Mouse (Mus musculus) cerebellum, adult 9-11 months (tissue): ENCODE results near the gene Cryba4.

Experiments used
- DNase-seq: peaks from one replicate; pipeline ENCODE4 v3.0.0; 2022

Cryba4 gene

DNA sequence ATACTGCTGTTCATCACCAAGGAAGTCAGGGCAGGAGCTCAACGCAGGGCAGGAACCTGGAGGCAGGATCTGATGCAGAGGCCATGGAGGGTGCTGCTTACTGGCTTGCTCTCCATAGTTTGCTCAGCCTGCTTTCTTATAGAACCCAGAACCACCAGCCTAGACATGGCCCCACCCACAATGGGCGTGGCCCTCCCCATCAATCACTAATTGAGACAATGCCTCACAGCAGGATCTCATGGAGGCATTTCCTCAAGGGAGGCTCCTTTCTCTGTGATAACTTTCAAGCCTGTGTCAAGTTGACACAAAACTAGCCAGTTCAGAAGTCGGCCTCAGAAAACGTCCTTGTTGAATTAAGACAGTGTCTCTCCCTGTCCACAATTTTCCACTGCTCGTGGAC lies 16.5 kb downstream of the Cryba4 start:
- DNase-seq, result no peak

DNA sequence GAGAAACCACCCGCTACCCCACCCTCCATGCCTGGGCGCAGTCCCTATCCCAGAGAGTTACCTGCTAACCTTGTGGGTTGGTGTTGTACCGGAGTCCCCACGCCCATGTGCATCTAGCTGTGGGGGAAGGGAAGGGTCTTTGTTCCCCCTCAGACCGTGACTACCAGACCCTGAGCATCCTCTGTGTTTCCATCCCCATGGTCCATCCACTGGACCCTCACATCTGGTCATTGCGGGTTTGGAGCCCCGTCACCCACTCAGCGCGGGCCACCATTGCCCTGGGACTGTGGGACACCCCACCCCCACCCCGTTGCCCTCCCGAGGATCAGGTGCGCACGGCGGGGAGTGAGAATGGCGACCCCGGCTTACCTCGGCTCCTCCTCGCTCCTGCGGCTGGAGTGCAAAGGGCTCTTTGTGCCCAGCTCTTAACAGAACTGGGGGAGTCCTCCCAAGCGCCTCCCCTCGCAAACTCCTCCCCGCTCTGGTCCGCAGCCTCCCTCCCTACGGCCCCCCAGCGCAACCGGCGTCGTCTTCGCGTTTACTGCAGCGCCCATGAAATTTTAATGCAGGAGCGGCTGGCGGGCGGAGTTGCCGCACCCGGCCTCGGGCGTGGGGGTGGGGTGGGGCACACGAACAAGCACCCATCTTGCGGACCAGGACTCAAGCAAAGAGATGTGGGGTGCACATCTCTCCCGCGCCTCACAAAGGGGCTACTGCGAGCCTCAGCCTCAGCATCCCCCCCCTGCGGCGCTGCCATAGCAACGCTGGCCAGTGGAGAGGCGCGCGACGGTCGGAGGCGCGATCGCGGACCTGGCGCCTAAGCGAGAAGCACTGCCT lies 23.9 kb downstream of the Cryba4 start:
- DNase-seq, result no peak

DNA sequence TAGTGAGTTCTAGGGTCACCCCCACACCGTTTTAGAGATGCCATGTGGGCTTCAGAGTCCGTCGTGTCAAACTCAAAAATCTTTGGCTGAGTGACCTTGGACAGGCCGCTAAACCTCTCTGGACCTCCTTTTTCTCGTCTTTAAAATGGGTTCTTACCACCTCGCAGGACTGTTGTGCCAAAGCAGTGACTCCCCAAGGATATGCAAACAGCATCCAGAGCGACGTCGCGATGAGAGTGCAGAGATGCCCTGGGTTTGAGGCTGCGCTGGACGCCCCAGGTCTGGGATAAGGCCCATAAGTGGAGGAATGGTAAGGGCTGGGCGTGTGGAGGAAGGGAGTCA lies 24.4 kb downstream of the Cryba4 start:
- no peak for DNase-seq

DNA sequence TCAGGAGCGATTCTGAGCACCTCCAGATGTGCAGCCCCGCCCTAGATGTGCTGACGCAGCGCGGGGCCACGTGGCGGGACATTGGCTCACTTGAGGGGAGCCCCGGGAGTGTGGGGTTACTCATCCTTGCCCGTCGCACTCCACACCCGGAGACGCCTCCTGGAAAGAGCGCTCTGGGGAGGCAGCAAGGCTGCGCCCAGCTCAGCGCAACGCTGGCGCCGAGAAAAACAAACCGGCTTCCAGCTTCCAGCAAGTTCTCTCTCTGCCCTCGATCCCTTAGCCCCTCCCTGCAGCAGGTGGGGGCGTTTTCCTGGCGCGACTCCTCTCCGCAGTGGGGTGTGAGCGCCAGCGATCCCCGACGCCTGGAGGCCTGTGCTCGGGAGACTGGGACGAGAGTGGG lies 25.0 kb downstream of the Cryba4 start:
- no peak for DNase-seq

DNA sequence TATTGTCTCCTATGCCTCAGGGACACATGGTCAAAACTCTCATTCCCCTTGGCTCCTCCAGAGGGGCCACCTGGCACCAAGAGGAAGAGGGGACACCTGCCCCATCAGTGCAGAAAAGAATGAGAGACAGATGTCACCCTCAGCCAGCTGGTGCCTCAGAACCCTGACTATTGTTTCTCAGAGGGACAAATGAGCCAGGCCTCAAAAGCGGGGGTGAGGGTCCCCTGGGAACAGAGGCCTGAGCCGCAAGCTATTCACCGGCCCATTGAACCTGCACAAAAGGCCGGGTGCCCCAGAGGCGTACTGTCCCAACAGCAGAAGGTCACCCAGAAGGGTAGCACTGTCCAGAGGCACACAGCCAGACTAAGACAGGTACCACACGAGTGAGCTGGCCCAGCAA lies 26.7 kb downstream of the Cryba4 start:
- no peak for DNase-seq

DNA sequence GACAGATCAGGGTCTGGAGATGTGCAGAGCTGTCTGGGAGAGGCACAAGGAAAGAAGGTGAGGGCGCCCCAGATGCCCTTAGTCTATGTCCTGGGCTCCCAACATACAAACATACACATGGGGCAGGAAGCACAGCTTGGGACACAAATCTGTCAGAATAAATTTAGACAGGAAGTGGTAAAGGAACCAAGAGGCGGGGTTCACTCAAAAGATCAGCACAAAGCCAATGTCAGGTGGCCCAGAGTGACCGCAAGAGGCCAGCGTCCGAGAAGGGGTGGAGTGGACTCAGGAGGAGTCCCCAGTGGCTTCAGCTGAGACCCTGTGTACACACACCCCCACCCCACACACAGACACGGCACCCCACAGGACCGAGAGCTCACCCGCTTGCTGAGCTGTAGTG lies 32.1 kb downstream of the Cryba4 start:
- DNase-seq, result no peak

DNA sequence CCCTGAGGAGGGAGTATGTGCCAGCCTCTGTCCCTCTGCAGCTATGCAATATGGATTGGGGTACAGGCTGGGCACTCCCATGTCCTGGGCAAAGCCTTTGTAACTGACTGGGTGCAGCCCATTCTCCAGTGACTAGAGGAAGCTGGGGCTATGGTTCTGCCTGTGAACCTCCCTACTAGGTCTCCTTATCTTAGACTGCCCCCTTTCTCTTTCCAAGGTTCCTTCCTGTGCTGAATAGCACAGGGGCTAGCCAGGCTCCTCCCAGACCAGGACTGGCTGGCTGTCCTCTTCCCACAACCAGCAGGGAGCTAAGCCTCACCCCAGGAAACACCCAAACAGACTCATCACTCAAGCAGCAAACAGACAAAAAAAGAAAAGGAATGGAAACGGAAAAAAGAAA lies 32.9 kb downstream of the Cryba4 start:
- DNase-seq, result no peak

DNA sequence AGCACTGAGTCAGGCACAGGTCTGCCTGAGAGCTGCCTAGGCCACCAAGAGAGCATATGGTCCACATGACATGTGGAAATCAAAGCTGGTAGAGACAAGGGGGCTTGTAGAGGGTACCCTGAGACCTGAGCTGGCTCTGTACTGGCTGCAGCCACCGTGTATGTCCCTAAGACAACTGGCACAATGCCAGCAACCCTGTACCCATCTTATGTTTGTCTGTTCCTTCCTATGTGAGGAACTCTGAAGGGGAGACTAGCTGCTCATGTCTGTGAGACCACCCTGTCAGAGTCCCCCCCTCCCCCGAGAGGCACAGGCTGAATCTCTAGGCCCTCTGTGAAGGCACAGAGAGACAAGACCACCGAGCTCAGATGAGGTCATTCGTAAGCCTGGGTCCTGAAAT lies 33.6 kb downstream of the Cryba4 start:
- DNase-seq, result no peak

DNA sequence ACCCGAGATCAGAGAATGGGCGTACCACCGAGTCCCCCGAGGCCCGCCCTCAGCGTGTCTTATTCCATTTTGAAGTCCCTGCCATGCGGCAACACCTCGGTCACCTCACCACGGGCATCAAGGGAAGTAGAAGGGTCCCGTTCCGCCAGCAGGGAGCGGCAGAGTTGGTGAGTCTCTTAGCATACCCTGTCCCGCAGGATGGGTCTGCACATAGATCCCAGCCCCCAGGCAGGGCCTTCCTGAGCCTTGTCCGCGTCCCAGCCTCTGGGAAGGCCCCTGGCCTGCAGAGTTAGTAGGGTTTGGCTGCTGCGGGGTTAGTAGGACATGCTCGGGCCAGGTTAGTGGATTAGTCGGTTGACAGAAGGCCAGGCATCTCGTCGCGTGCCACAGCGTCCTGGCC lies 35.3 kb downstream of the Cryba4 start:
- DNase-seq, result no peak

DNA sequence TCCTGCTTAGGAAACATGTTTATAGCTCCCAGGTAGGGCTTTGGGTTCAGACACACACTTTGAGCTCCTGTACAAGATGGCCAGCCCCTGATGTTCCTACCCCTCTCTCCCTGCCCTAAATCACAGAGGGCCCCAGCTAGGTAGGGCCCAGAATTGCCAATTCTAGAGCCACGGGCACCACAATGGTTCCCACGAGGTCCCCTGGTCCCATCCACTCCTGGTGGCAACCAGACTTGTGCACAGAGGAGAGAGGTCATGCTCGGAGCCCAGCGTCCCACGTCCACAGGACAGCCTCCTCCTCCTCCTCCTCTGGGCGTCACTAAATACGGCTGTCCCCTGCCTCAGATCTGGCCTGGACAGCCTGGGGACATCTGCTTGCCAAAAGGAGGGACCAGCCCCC lies 36.0 kb downstream of the Cryba4 start:
- no peak for DNase-seq

DNA sequence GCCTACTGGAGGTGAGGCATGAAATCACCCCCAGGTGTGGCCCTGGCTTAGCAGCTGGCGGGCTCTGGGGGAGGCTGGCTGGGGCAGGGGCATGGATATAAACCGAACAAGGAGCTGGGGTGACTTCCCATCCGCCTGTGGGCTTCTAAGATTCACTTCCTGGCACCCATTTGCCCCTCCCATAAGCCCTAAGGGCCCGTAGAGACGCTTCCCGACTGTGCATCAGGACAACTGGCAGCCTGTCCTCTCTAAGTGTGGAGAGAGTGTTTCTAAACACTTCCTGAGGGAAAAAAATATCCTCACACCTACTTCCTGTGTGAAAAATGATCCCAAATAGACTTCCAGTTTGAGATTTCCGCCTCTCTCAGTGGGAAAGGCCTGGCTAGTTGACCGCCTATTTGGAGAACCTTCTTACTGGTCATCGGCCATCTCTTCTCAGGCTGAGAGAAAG lies 36.5 kb downstream of the Cryba4 start:
- DNase-seq, result no peak

DNA sequence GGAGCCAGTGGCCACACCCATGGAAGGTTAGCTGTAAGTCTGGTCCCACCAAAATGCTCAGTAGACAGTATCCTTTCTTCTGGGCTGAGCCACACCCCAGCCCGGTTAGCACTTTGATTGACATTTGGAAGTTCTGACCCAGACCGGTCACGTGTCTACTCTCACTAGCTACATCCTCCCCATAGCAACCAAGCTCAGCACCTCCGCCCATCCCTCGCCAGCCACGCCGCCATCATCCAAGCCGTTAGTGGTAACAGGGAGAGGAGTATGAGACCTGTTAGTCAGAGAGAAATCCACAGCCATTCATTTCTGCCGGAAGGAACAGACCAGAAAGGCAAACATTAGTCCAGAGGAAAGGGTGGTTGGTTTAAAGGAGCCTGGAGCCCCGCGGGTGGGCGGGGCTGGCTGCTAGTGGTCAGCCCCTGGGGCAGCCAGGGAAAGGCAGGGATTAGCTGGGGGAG lies 37.0 kb downstream of the Cryba4 start:
- DNase-seq, result no peak

DNA sequence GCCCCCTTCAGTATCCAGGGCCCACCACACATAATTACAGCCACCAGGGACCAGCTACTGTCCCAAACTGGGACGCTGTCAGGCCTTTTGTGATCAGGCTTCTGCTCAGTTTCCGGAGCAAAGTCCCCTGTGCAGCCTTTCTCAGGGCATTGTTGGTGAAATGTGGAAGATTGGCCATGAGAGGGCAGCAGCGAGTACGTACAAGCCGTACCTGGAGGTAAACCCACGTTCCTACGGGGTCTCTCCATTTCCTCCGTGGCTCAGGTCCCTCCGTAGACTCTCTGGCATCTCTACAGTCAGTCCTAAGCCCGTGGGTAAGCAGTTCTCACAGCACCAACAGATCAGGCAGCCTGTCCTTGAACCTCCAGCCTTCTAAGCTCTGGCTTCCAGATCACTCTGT lies 37.9 kb downstream of the Cryba4 start:
- DNase-seq, result no peak

DNA sequence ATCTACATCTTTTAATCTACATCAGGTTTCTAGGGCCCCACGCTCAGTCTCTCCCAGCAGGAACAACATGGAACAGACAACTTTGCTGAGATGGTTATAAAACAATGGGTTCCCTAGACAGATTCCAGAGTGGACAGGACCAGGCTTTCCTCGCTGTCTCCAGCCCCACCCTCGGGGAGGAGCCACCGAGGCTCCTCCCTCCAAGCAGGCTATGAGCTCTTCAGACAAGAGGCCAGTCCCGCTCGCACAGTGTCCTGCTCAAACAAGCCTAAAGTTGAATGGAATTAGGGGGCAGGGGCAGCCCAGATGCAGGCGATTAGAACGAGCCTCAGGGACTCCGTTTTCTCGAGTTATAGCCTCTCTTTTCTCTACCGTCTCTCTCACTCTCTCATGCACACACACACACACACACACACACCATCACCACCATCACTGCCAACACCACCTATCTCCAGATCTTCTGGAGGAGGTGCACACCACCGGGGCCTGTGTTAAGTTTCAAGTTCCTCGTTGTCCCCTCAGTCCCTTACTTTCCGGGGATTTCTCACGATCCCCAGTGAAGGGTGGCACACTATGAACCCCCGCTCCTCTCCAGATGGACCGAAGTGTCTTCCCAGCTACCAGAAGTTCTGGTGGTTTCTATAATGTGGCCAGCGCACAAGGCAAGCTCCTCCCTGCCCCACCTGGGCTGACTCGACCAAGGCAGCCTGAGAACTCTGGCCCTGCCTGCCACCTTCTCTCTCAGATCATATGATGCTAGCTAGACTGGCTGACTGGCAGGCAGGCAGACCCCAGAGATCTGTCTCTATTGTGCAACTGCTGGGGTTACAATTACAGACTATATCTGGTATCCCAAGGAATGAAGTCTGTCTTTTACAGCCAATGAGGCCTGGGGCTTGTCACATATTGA lies 38.7 kb downstream of the Cryba4 start:
- no peak for DNase-seq

DNA sequence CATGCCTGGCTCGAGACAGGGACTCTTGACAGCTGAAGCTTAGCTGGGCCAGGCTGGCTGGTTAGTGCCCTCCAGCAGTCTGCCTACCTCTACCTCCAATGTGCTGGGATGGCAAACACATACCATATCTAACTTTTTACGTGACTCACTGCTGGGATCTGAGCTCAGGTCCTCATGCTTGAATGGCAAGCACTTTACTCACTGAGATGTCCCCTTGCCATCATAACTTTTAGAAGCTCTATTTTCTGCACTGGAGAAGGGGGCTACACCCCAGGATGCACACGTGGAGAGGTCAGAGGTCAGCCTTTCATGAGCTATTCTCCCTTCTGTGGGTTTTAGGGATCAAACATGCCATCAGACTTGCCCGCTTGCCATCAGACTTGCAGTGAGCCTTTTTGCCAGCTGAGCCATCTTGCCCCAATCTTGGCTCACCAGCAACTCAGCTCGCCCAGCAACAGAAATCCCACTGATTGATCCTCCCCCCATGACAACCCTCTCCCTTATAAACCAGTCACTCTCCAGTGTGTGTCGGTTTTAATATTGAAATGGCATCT lies 39.5 kb downstream of the Cryba4 start:
- DNase-seq, result no peak

DNA sequence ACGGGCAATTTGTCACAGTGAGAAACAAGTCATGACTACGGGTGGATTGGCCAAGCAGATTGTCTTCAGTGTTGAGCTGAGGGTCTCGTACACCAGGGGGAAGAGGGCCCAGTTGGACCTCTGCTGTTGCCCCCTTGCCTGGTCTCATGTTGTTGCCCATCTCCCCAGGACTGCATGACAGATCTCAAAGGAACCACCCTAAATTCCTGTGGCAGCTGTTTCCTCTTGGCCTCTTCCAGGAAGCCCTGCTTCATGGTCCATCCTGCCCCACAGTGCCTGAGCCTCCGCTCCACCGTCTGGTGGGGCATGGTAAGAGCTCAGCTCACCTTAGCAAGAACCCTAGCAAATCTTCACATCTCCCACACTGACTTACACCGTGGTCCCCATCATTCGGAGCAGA lies 40.4 kb downstream of the Cryba4 start:
- DNase-seq, result no peak

DNA sequence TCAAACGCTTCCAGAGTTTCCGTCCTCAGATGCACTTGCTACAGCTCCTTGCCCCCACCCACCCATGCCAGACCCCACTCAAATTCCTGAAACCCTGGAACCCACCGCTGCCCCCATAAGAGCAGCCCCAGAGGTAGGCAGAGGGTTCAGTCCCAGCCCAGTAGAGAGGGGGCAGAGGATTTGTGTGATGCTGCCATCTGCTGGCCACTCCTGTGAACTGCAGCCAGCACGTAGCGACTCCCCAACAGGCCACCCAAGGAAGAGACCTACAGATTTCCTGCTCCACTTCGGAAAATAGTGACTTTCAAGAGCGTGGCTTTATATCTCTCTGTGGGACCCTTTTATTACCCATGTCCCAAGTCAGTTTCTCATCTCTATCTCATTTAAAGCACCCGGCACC lies 42.2 kb downstream of the Cryba4 start:
- no peak for DNase-seq

DNA sequence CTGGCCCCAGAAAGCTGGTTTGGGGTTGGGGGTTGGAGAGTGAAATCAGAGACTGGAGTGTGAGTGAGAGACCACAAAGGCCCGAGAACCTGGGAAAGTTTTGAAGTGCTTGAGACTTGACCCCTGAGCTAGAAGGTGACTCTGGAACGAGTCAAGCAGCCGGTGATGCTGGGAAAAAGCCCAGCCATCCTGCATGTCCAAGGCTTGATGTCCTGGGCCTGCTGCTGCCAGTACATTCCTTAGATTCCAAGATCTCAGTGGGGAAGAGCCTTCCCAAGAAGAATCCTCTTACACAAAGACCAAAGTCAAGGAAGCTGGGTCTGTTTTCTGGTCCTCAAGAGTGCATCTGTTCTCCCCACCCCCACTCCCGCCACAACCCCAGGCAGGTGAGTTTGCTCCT lies 44.0 kb downstream of the Cryba4 start:
- no peak for DNase-seq

DNA sequence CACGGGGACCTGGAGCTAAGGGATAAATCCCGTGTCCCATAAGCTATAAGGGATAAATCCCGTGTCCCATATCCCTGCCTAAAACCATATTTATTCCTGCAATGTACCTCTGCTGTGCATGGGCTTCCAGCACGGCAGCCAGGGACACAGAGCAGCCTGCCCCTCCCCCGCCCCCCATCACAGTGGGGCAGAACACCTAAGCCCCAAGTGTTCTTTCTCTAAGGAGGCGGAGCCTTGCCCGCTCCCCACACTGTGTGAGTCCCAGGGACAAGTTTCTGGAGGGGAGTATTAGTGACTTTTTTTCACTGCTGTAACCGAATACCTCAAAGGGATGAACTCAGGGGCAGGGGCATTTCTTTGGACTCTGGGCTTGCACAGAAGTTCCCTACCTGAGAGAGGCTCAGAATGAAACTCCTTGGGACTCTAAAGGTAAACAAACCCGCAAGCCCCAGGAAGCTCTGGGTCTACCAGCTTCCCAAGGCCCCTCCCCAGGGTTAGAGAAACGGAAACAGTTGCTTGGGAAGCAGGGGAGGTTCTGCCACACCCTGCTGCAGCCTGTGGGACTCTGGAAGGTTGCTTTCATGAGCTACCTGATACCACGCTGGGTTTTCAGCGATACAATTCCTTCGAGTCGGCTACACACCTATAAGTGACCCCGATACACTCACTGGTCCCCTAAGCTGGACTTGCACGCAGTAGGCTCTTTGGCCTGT lies 45.6 kb downstream of the Cryba4 start:
- DNase-seq, result no peak

DNA sequence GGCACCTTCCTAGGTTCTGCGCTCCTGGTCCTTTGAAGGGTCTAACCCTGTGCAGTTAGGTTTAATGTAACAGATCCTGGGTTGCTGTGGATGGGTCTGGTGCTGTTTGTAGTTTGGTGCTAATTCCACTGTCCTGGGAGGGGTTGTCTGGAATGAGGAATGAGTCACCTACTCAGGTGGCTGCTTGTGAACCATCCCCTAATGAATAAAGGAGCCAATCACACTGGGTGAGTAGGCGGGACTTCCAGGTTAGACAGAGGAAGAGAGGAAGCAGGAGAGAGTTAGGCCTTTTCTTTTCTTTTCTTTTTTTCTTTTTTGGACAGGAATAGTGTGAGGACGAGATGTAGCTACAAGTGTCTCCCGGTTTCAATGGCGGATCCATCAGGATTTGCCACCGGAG lies 52.7 kb downstream of the Cryba4 start:
- no peak for DNase-seq
